Mouse (Mus musculus): Measurements from ENCODE around the gene Fam173b.
"Not testable (repeated sequence)": the region's sequence is repeated elsewhere in the genome, so short reads cannot be mapped to it uniquely, and the experiment has no call there.

Fam173b gene

GRCm38 (mm10) chr15:31601646-31602374 is at the start of gene Fam173b, which contains the start of gene Cct5:
Gene Fam173b (plus strand): TSS chr15:31601852.
Gene Cct5 (minus strand): TSS chr15:31601804.
- DNase-seq (ENCODE audit: extremely low read depth, low read depth): peak; percentile 97

- DNase-seq (ENCODE audit: extremely low read depth, low read depth): peak; percentile 54
These were observed 46.8 kb upstream of the Fam173b start for GRCm38 (mm10) chr15:31554855-31555254.

- DNase-seq (ENCODE audit: extremely low read depth, low read depth): no peak
These were observed 40.3 kb upstream of the Fam173b start for GRCm38 (mm10) chr15:31561390-31561789.

- DNase-seq (ENCODE audit: extremely low read depth, low read depth): no peak
These were observed 39.7 kb upstream of the Fam173b start for GRCm38 (mm10) chr15:31561976-31562375.

- DNase-seq (ENCODE audit: extremely low read depth, low read depth): no peak
These were observed 38.8 kb upstream of the Fam173b start for GRCm38 (mm10) chr15:31562847-31563246.

- DNase-seq (ENCODE audit: extremely low read depth, low read depth): no peak
These were observed 37.8 kb upstream of the Fam173b start for GRCm38 (mm10) chr15:31563577-31564546.

GRCm38 (mm10) chr15:31565184-31565583 is 36.5 kb upstream of the Fam173b start, which contains the start of gene Cmbl:
Gene Cmbl (plus strand): TSS chr15:31565389.
- DNase-seq (ENCODE audit: extremely low read depth, low read depth): no peak

- DNase-seq (ENCODE audit: extremely low read depth, low read depth): no peak
These were observed 35.9 kb upstream of the Fam173b start for GRCm38 (mm10) chr15:31565786-31566185.

- DNase-seq (ENCODE audit: extremely low read depth, low read depth): no peak
These were observed 34.2 kb upstream of the Fam173b start for GRCm38 (mm10) chr15:31567431-31567830.

GRCm38 (mm10) chr15:31568581-31568996 is 33.1 kb upstream of the Fam173b start:
- no peak for DNase-seq (ENCODE audit: extremely low read depth, low read depth)

GRCm38 (mm10) chr15:31569325-31570022 is 32.2 kb upstream of the Fam173b start:
- no peak for DNase-seq (ENCODE audit: extremely low read depth, low read depth)

GRCm38 (mm10) chr15:31570959-31571358 is 30.7 kb upstream of the Fam173b start:
- no peak for DNase-seq (ENCODE audit: extremely low read depth, low read depth)

GRCm38 (mm10) chr15:31571906-31572722 is 29.5 kb upstream of the Fam173b start:
- DNase-seq (ENCODE audit: extremely low read depth, low read depth): no peak

- DNase-seq (ENCODE audit: extremely low read depth, low read depth): peak; percentile 44
These were observed 28.4 kb upstream of the Fam173b start for GRCm38 (mm10) chr15:31573287-31573686.

GRCm38 (mm10) chr15:31573692-31574091 is 28.0 kb upstream of the Fam173b start:
- no peak for DNase-seq (ENCODE audit: extremely low read depth, low read depth)

- no peak for DNase-seq (ENCODE audit: extremely low read depth, low read depth)
These were observed 25.6 kb upstream of the Fam173b start for GRCm38 (mm10) chr15:31576076-31576475.

GRCm38 (mm10) chr15:31581086-31581485 is 20.6 kb upstream of the Fam173b start:
- DNase-seq (ENCODE audit: extremely low read depth, low read depth): not testable (repeated sequence)

GRCm38 (mm10) chr15:31583304-31584085 is 18.2 kb upstream of the Fam173b start:
- DNase-seq (ENCODE audit: extremely low read depth, low read depth): no peak

GRCm38 (mm10) chr15:31585238-31585637 is 16.4 kb upstream of the Fam173b start:
- DNase-seq (ENCODE audit: extremely low read depth, low read depth): no peak

- no peak for DNase-seq (ENCODE audit: extremely low read depth, low read depth)
These were observed 15.6 kb upstream of the Fam173b start for GRCm38 (mm10) chr15:31586088-31586487.
